12 mouse cellular contexts compared by ENCODE assay signal in genomic region chr11:85913506-85913905, GRCm38 (mm10). TPM values are rescaled to one million over a fixed set of nuclear protein-coding genes. Genes with fewer than 3 reads are reported as not detected.
DNase-seq lines count a peak whose midpoint lies in the region.
"Had no signal": no experiment of that assay in that cellular context is flagged by ENCODE, and none has a peak within 500 bp of the region (broad histone marks: within the 10 kb centered on the region; RNA-seq: fewer than 3 reads in every experiment).

No protein-coding gene starts in this region.

- DNase-seq in cerebellum, postnatal 14 days: peak; percentile 7 to 17
- DNase-seq in cerebellum, postnatal 4 days (ENCODE audit: low spot score in 2 of 2): no peak
- DNase-seq in lung, postnatal 10 days: peak; percentile 73
- DNase-seq in lung, postnatal 25 days (ENCODE audit: low spot score): no peak
- peak; percentile 41 to 47 for DNase-seq in adrenal gland, postnatal 36 days
- DNase-seq in skeletal muscle tissue, adult 2 months (ENCODE audit: low read depth, low spot score): peak; percentile 13
- DNase-seq in urinary bladder, postnatal 36 days (ENCODE audit: low spot score in 2 of 2): no peak
- DNase-seq: B cell, adult 2 months; cerebellum, adult 9-10 months; kidney, adult 11 months; spleen, adult 18-20 months had no signal

RNA-seq across cellular contexts. Expression of gene Tbx4, which starts 27.3 kb away (rescaled TPM):
- not detected for total RNA-seq in adrenal gland, postnatal 36 days (2021)
- total RNA-seq: liver, adult 2 months had no signal

Comparison
In these comparisons a context has a peak if more than half of its experiments do, and no peak if none do; other contexts are left out.
1. DNase-seq: peak in cerebellum, postnatal 14 days (2 of 2), lung, postnatal 10 days (single experiment), adrenal gland, postnatal 36 days (2 of 2) and skeletal muscle tissue, adult 2 months (single experiment); none in cerebellum, postnatal 4 days (0 of 2), lung, postnatal 25 days (single experiment) and urinary bladder, postnatal 36 days (0 of 2).